ENCODE assay signal across 23 mouse cellular contexts in the genomic region with DNA sequence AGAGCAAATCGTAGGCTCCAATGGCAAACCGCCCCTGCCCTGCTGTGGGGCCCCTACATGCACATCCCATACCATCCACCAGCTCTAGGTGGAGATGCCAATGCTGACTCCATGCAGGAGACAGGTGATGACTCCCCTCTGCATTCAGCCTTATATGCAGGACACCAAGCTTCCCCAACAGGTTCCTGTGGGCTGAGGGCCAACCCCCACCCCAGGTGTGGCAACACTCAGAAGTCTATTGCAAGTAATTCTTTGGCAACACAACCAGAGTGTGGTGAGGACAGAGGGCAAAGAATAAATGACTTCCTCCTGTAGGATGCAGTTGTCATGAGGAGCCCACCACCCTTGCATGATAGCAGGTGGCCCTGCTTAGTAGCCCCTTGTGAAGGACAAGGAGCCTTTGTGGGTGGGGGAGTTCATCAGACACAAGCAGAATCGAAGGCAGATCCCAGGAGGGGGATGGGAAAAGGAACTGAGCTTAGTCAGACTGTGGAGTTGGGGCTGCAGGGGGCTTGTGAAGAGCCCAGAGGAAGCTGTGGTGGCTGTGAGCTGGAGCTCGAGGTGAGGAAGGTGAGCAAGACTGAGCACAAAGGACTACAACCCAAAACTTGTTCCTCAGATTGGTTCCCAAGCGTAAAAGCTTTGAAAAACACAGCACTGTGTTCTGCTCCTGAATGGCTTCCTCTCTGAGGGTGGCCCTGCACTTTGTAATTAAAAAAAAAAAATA. TPM values are rescaled to one million over a fixed set of nuclear protein-coding genes. Genes with fewer than 3 reads are reported as not detected.
DNase-seq lines count a peak whose midpoint lies in the region; ATAC-seq and TF ChIP-seq lines count a peak whose summit lies in the region.
"Had no signal": no experiment of that assay in that cellular context is flagged by ENCODE, and none has a peak within 500 bp of the region (broad histone marks: within the 10 kb centered on the region; RNA-seq: fewer than 3 reads in every experiment).

No protein-coding gene starts in this region.

- no peaks in the 10 kb centered on the region for H3K9me3 ChIP-seq in liver, postnatal 0 days (ENCODE audit: low read length)
- H3K9me3 ChIP-seq in liver, embryonic 11.5 days (ENCODE audit: control insufficient read depth, low read length): no peaks in the 10 kb centered on the region
- peaks cover 6% of the 10 kb centered on the region; the same call in 1 of the 2 replicates for H3K9me3 ChIP-seq in forebrain, embryonic 10.5 days
- H3K9me3 ChIP-seq: G1E; hindbrain, embryonic 12.5 days; midbrain, embryonic 12.5 days; neural tube, embryonic 12.5 days had no signal

- 34% methylated on average over 5 of the region's 5 CpGs for WGBS in liver, postnatal 0 days (ENCODE audit: insufficient replicate concordance)
- WGBS in liver, embryonic 11.5 days: 43% methylated on average over 5 of the region's 5 CpGs
- 66% methylated on average over 5 of the region's 5 CpGs for WGBS in forebrain, embryonic 10.5 days

- no peak for TF ChIP-seq CTCF in liver, postnatal 0 days (IDR thresholded peaks at IDR 0.05; ENCODE audit: low read depth)

- no peaks in the 10 kb centered on the region for H3K36me3 ChIP-seq in liver, postnatal 0 days (replicated peaks; ENCODE audit: insufficient read depth, low read length)
- no peaks in the 10 kb centered on the region for H3K36me3 ChIP-seq in liver, embryonic 11.5 days (ENCODE audit: control insufficient read depth, insufficient read depth, low read length)
- no peaks in the 10 kb centered on the region for H3K36me3 ChIP-seq in forebrain, embryonic 10.5 days (replicated peaks)
- H3K36me3 ChIP-seq: G1E; hindbrain, embryonic 12.5 days; limb, embryonic 13.5 days; midbrain, embryonic 12.5 days; neural tube, embryonic 12.5 days had no signal

- H3K9ac ChIP-seq in liver, postnatal 0 days (replicated peaks): no peak overlapping the region
- H3K9ac ChIP-seq in liver, embryonic 11.5 days (ENCODE audit: low read depth, low read length): no peak overlapping the region
- H3K9ac ChIP-seq: hindbrain, embryonic 12.5 days; limb, embryonic 13.5 days; lung, embryonic 14.5 days; midbrain, embryonic 12.5 days; neural tube, embryonic 12.5 days had no signal

- peak overlapping the region; percentile 66 for H3K27ac ChIP-seq in liver, postnatal 0 days (ENCODE audit: low read depth)
- no peak overlapping the region for H3K27ac ChIP-seq in liver, embryonic 11.5 days (ENCODE audit: low read depth, low read length)
- no peak overlapping the region for H3K27ac ChIP-seq in forebrain, embryonic 10.5 days
- H3K27ac ChIP-seq: heart, adult 2 months; hindbrain, embryonic 12.5 days; limb, embryonic 13.5 days; macrophage; midbrain, embryonic 12.5 days; neural tube, embryonic 12.5 days had no signal

- H3K4me3 ChIP-seq in liver, postnatal 0 days (ENCODE audit: low read depth, low read length): no peak overlapping the region
- H3K4me3 ChIP-seq in liver, embryonic 11.5 days (ENCODE audit: low read depth, low read length): no peak overlapping the region
- H3K4me3 ChIP-seq in forebrain, embryonic 10.5 days: no peak overlapping the region
- H3K4me3 ChIP-seq: heart, adult 2 months; hindbrain, embryonic 12.5 days; limb, embryonic 13.5 days; midbrain, embryonic 12.5 days; neural tube, embryonic 12.5 days had no signal

- DNase-seq in liver, postnatal 0 days: peak; percentile 52
- no peak for DNase-seq in liver, embryonic 11.5 days (ENCODE audit: low spot score)
- peak; percentile 63 for DNase-seq in gonadal fat pad, adult 2 months (ENCODE audit: low read depth)
- no peak for DNase-seq in cerebellum, postnatal 36 days
- no peak for DNase-seq in forebrain, embryonic 10.5 days (ENCODE audit: extremely low spot score, low spot score)
- DNase-seq: adrenal gland, postnatal 14 days; cerebellum, adult 11 months; cerebellum, postnatal 10 days; heart, adult 2 months; lung, embryonic 14.5 days; right cerebral cortex, postnatal 14 days had no signal

- H3K4me2 ChIP-seq in liver, postnatal 0 days (ENCODE audit: low read depth, low read length): 0 out of 2 replicates have a peak overlapping the region, but pooled peaks have one; percentile 9
- no peak overlapping the region for H3K4me2 ChIP-seq in liver, embryonic 11.5 days
- H3K4me2 ChIP-seq: hindbrain, embryonic 12.5 days; limb, embryonic 13.5 days; lung, embryonic 14.5 days; midbrain, embryonic 12.5 days; neural tube, embryonic 12.5 days had no signal

- TF ChIP-seq EP300 in liver, postnatal 0 days (IDR thresholded peaks at IDR 0.05; ENCODE audit: low read depth): no peak

- no peaks in the 10 kb centered on the region for H3K27me3 ChIP-seq in liver, postnatal 0 days (ENCODE audit: insufficient read depth, low read length)
- H3K27me3 ChIP-seq in liver, embryonic 11.5 days (replicated peaks; ENCODE audit: control insufficient read depth, insufficient read depth, low read length): no peaks in the 10 kb centered on the region
- H3K27me3 ChIP-seq in forebrain, embryonic 10.5 days (ENCODE audit: poor library complexity, severe bottlenecking): no peaks in the 10 kb centered on the region
- H3K27me3 ChIP-seq: hindbrain, embryonic 12.5 days; limb, embryonic 13.5 days; midbrain, embryonic 12.5 days; neural tube, embryonic 12.5 days had no signal

- ATAC-seq in liver, postnatal 0 days: peak; percentile 62; the same call in 1 of the 2 replicates
- ATAC-seq in liver, embryonic 11.5 days (replicated peaks; ENCODE audit: low FRiP score): no peak
- peak; percentile 87 for ATAC-seq in megakaryocyte progenitor cell, adult 5-6 weeks (replicated peaks; ENCODE audit: poor library complexity)
- ATAC-seq in frontal cortex, adult (ENCODE audit: low TSS enrichment): no peak
- ATAC-seq: CD4-positive, CD25-positive, alpha-beta regulatory T cell, adult 4 months; inflammation-experienced regulatory T-cells, adult 6 months had no signal

- no peaks in the 10 kb centered on the region for H3K4me1 ChIP-seq in liver, postnatal 0 days (ENCODE audit: insufficient read depth)
- no peaks in the 10 kb centered on the region for H3K4me1 ChIP-seq in liver, embryonic 11.5 days (replicated peaks; ENCODE audit: control insufficient read depth, insufficient read depth, low read length)
- H3K4me1 ChIP-seq in forebrain, embryonic 10.5 days: peaks cover 5% of the 10 kb centered on the region; the same call in 1 of the 2 replicates
- H3K4me1 ChIP-seq: hindbrain, embryonic 12.5 days; midbrain, embryonic 12.5 days had no signal

RNA-seq across cellular contexts. Expression of gene Sept5, which starts 25.8 kb away (rescaled TPM):
- 3.0 and 3.2 TPM in 2 replicates for polyA plus RNA-seq in liver, postnatal 0 days (2015; fragmentation: Nextera tagmentation; extraction: Ambion mirVana)
- polyA plus RNA-seq in liver, embryonic 11.5 days (2014; fragmentation: Nextera tagmentation; extraction: Ambion mirVana): 6.0 and 6.2 TPM in 2 replicates
- polyA plus RNA-seq in gonadal fat pad, adult 2 months (2012; rRNA removed): 11.9 and 13.7 TPM in 2 replicates
- total RNA-seq in megakaryocyte progenitor cell, adult 5-6 weeks (2015): 7.0 and 9.1 TPM in 2 replicates
- 2.6 and 8.7 TPM in 2 replicates for total RNA-seq in megakaryocyte progenitor cell, adult 5-6 weeks (2017)
- 21.0 and 21.5 TPM in 2 replicates for polyA plus RNA-seq in forebrain, embryonic 10.5 days (2016; fragmentation: Nextera tagmentation; extraction: Ambion mirVana)
- polyA plus RNA-seq: G1E had no signal

RNA-seq across cellular contexts. Expression of gene Gm49601, which starts 29.3 kb away (rescaled TPM):
- 0.32 TPM in 1 of 2 replicates, not detected in the other for polyA plus RNA-seq in liver, postnatal 0 days (2015; fragmentation: Nextera tagmentation; extraction: Ambion mirVana)
- not detected in 2 replicates for polyA plus RNA-seq in liver, embryonic 11.5 days (2014; fragmentation: Nextera tagmentation; extraction: Ambion mirVana)
- polyA plus RNA-seq in gonadal fat pad, adult 2 months (2012; rRNA removed): 2.1 and 4.8 TPM in 2 replicates
- total RNA-seq in megakaryocyte progenitor cell, adult 5-6 weeks (2015): 0.79 and 1.4 TPM in 2 replicates
- total RNA-seq in megakaryocyte progenitor cell, adult 5-6 weeks (2017): 1.4 and 3.5 TPM in 2 replicates
- polyA plus RNA-seq in forebrain, embryonic 10.5 days (2016; fragmentation: Nextera tagmentation; extraction: Ambion mirVana): 2.3 and 2.4 TPM in 2 replicates
- polyA plus RNA-seq: CD4-positive, CD25-positive, alpha-beta regulatory T cell, adult 4 months; G1E; inflammation-experienced regulatory T-cells, adult 6 months; macrophage; thymus, postnatal 0 days had no signal

RNA-seq across cellular contexts. Expression of gene Gp1bb, which starts 33.3 kb away (rescaled TPM):
- polyA plus RNA-seq in liver, postnatal 0 days (2015; fragmentation: Nextera tagmentation; extraction: Ambion mirVana): 55.8 and 56.5 TPM in 2 replicates
- polyA plus RNA-seq in liver, embryonic 11.5 days (2014; fragmentation: Nextera tagmentation; extraction: Ambion mirVana): 42.4 and 46.3 TPM in 2 replicates
- polyA plus RNA-seq in gonadal fat pad, adult 2 months (2012; rRNA removed): 0.51 and 0.53 TPM in 2 replicates
- 0.76 TPM in 1 of 2 replicates, not detected in the other for total RNA-seq in megakaryocyte progenitor cell, adult 5-6 weeks (2015)
- total RNA-seq in megakaryocyte progenitor cell, adult 5-6 weeks (2017): 0.25 TPM in 1 of 2 replicates, not detected in the other
- polyA plus RNA-seq in forebrain, embryonic 10.5 days (2016; fragmentation: Nextera tagmentation; extraction: Ambion mirVana): 3.0 and 3.2 TPM in 2 replicates
- total RNA-seq: gastrocnemius, adult 8-10 months had no signal
- polyA plus RNA-seq: CD4-positive, CD25-positive, alpha-beta regulatory T cell, adult 4 months; inflammation-experienced regulatory T-cells, adult 6 months had no signal

Comparison
In these comparisons a context has a peak if more than half of its experiments do, and no peak if none do; other contexts are left out.
1. ATAC-seq: peak in liver, postnatal 0 days (single experiment) and megakaryocyte progenitor cell, adult 5-6 weeks (single experiment); none in liver, embryonic 11.5 days (single experiment) and frontal cortex, adult (single experiment).
2. DNase-seq: peak in liver, postnatal 0 days (single experiment) and gonadal fat pad, adult 2 months (single experiment); none in liver, embryonic 11.5 days (single experiment), cerebellum, postnatal 36 days (0 of 2) and forebrain, embryonic 10.5 days (single experiment).
3. RNA of gene Gp1bb, which starts 33.3 kb away (polyA plus RNA-seq): 55.8 to 56.5 TPM in liver, postnatal 0 days and 42.4 to 46.3 TPM in liver, embryonic 11.5 days; 3.0 to 3.2 TPM in forebrain, embryonic 10.5 days and 0.51 to 0.53 TPM in gonadal fat pad, adult 2 months; every median in the first group is over 10 times any median in the second.